Mouse (Mus musculus): ENCODE results near the gene Sbno2.

GRCm38 (mm10) chr10:80014484-80015290 is 90.7 kb downstream of the Sbno2 start:
- no peak for TF ChIP-seq POLR2A (IDR thresholded peaks at IDR 0.05; ENCODE audit: borderline replicate concordance, insufficient read depth, low read length)
- no peak for TF ChIP-seq CTCF (IDR thresholded peaks at IDR 0.05; ENCODE audit: borderline replicate concordance, insufficient read depth, low read depth, low read length)
